Mouse (Mus musculus) myocyte (in vitro differentiated cells): ENCODE measurements at regions not wholly inside any gene's neighbourhood (a gene's known extent, or its start where the extent isn't known, plus 50 kb on each side); places are given as distances from the start of the nearest gene placed in this dataset.

Experiments used
- H3K27me3 ChIP-seq: one replicate; pipeline ENCODE4 v1.6.1; 2011; ENCODE audit not compliant: control insufficient read depth, insufficient read depth, insufficient read length
- H3K36me3 ChIP-seq: one replicate; pipeline ENCODE4 v1.6.1; 2011; ENCODE audit not compliant: control insufficient read depth, insufficient read depth
- H3K4me2 ChIP-seq: one replicate; pipeline ENCODE4 v1.6.1; 2011; ENCODE audit warnings: low read depth, control low read depth
- H3K4me3 ChIP-seq: one replicate; pipeline ENCODE4 v1.5.1; 2011; ENCODE audit warnings: mild to moderate bottlenecking, control low read depth, moderate library complexity
- H3K79me2 ChIP-seq: one replicate; pipeline ENCODE4 v1.6.1; 2011; ENCODE audit not compliant: control insufficient read depth, insufficient read depth
- H3ac ChIP-seq: one replicate; pipeline ENCODE4 v1.6.1; 2011; ENCODE audit not compliant: control insufficient read depth, insufficient read length
- CEBPB ChIP-seq: IDR thresholded peaks from 2 replicates; pipeline ENCODE4 v1.6.1; 2011; ENCODE audit warnings: mild to moderate bottlenecking, moderate library complexity; ENCODE audit not compliant: poor library complexity, insufficient read depth, severe bottlenecking
- E2F4 ChIP-seq: IDR thresholded peaks from one replicate; pipeline ENCODE4 v1.6.1; 2011; ENCODE audit warnings: mild to moderate bottlenecking, control low read depth, moderate library complexity; ENCODE audit not compliant: insufficient read depth
- MAX ChIP-seq: IDR thresholded peaks from one replicate; pipeline ENCODE4 v1.6.1; 2011; ENCODE audit warnings: low read depth, mild to moderate bottlenecking, control low read depth
- MYOD1 ChIP-seq, 3 experiments: IDR thresholded peaks; one replicate each; pipeline ENCODE4 v1.6.1; 2011; ENCODE audit warnings: control low read depth in 2 of 3, low read depth in 2 of 3, mild to moderate bottlenecking in 2 of 3, moderate library complexity in 1 of 3; ENCODE audit not compliant: insufficient read length in 2 of 3, control insufficient read depth in 1 of 3
- MYOG ChIP-seq, 3 experiments: IDR thresholded peaks; one replicate each; pipeline ENCODE4 v1.6.1; 2011; ENCODE audit warnings: control low read depth in 2 of 3, low read depth in 2 of 3, mild to moderate bottlenecking in 2 of 3; ENCODE audit not compliant: insufficient read length in 2 of 3, control insufficient read depth in 1 of 3, insufficient read depth in 1 of 3
- POLR2A ChIP-seq: IDR thresholded peaks from one replicate; pipeline ENCODE4 v1.6.1; 2011; ENCODE audit warnings: low read depth, mild to moderate bottlenecking, control low read depth, moderate library complexity; ENCODE audit not compliant: insufficient read length
- POLR2AphosphoS2 ChIP-seq: IDR thresholded peaks from one replicate; pipeline ENCODE4 v1.6.1; 2011; ENCODE audit warnings: low read depth, control low read depth; ENCODE audit not compliant: insufficient read length
- REST ChIP-seq: IDR thresholded peaks from one replicate; pipeline ENCODE4 v1.6.1; 2011; ENCODE audit warnings: mild to moderate bottlenecking, control low read depth, moderate library complexity; ENCODE audit not compliant: insufficient read depth, insufficient read length
- SRF ChIP-seq: IDR thresholded peaks from one replicate; pipeline ENCODE4 v1.6.1; 2011; ENCODE audit warnings: low read depth; ENCODE audit not compliant: control insufficient read depth, insufficient read length
- TCF12 ChIP-seq: IDR thresholded peaks from one replicate; pipeline ENCODE4 v1.6.1; 2011; ENCODE audit warnings: mild to moderate bottlenecking, control low read depth; ENCODE audit not compliant: poor library complexity, insufficient read depth, severe bottlenecking
- TCF3 ChIP-seq: IDR thresholded peaks from one replicate; pipeline ENCODE4 v1.6.1; 2011; ENCODE audit warnings: low read depth, control low read depth; ENCODE audit not compliant: insufficient read length
- USF1 ChIP-seq: IDR thresholded peaks from one replicate; pipeline ENCODE4 v1.6.1; 2011; ENCODE audit warnings: low read depth, mild to moderate bottlenecking, control low read depth, moderate library complexity

DNA sequence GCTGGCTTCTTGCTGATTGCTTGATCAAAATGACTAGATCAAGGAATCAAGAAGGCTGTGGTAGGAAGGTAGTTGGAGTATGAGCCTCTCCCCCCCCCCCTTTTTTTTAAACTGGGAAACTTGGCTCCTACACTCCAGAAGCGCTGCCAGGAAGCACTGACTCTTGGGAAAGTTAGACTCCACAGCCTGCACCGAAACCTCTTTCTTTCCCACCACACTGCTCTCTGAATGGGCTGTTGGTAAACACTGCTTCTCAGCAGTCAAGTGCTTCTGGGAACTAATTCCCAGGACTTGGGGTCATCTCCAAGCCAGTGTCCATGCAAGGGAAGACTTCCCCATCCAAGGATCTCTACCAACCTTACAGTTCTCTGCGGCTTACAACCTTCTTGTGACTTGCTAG is 73.2 kb downstream of the Dad1 start:
- Histone ChIP-seq H3K4me2 (no peak overlapping the region), H3K4me3 (no peak overlapping the region), H3K27me3 (no peaks in the 10 kb centered on the region), H3K79me2 (no peaks in the 10 kb centered on the region), H3ac (no peak overlapping the region), H3K36me3 (no peaks in the 10 kb centered on the region)
- TF ChIP-seq E2F4 (no peak), USF1 (no peak), CEBPB (no peak), MAX (no peak), TCF3 (no peak), MYOD1 (IDR thresholded peaks at IDR 0.05; ENCODE audit: control insufficient read depth in 1 of 3, insufficient read length in 2 of 3, low read depth in 2 of 3) (no peak), REST (no peak), SRF (no peak), MYOG (IDR thresholded peaks at IDR 0.05; ENCODE audit: control insufficient read depth in 1 of 3, insufficient read depth in 1 of 3, insufficient read length in 2 of 3, low read depth in 2 of 3) (no peak), POLR2A (no peak), POLR2AphosphoS2 (no peak), TCF12 (no peak)

DNA sequence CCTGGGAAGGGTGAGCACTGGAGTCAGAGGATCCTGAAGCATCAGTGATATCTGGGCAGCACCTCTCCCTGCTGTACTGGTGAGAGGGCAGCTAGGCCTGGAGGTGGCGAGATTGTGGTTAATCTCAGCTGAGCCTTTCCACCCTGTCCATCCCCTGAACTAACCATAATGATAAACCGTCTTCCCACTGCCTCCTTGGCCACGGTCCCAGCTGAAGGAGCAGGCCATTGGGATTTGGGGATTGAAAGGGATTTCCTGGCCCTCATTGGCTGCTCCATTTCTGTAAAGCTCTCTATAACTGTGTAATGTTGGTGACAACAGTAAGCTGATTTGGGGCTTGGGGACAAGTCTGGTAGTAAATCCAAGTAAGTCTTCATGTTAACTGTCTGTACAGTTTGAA is 73.6 kb downstream of the Dad1 start:
- Histone ChIP-seq H3K4me3 (no peak overlapping the region), H3K79me2 (no peaks in the 10 kb centered on the region), H3K4me2 (no peak overlapping the region), H3ac (no peak overlapping the region), H3K27me3 (no peaks in the 10 kb centered on the region), H3K36me3 (no peaks in the 10 kb centered on the region)
- no peak for TF ChIP-seq MAX
- TF ChIP-seq POLR2AphosphoS2 = no peak
- TF ChIP-seq REST = no peak
- TF ChIP-seq E2F4 = no peak
- TF ChIP-seq TCF3 = no peak
- no peak for TF ChIP-seq USF1
- no peak for TF ChIP-seq SRF
- no peak for TF ChIP-seq TCF12
- TF ChIP-seq POLR2A = no peak
- TF ChIP-seq MYOD1 (IDR thresholded peaks at IDR 0.05; ENCODE audit: control insufficient read depth in 1 of 3, insufficient read length in 2 of 3, low read depth in 2 of 3) = no peak
- no peak for TF ChIP-seq CEBPB
- no peak for TF ChIP-seq MYOG (IDR thresholded peaks at IDR 0.05; ENCODE audit: control insufficient read depth in 1 of 3, insufficient read depth in 1 of 3, insufficient read length in 2 of 3, low read depth in 2 of 3)

DNA sequence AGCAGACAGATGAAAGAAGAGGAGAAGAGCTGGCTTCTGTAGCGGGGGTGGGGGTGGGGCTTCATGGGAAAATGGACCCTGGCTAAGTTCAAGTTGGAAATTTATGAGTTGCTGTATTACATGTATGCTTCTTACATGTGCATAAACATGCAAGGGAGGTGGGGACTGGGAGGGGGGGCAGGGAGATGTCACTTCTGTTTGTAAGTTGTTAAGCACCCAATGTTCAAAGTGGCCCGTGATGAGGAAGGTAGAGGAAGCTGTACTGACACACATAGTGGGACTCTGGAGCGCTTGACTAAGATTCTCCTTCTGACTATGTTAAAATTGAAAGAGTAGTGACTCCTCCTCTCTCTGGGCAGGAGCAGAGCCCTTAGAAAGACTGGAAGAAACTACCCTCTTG is 75.0 kb downstream of the Dad1 start:
- Histone ChIP-seq H3K4me3 (no peak overlapping the region), H3K79me2 (no peaks in the 10 kb centered on the region), H3ac (no peak overlapping the region), H3K27me3 (no peaks in the 10 kb centered on the region), H3K4me2 (no peak overlapping the region), H3K36me3 (no peaks in the 10 kb centered on the region)
- TF ChIP-seq REST = no peak
- no peak for TF ChIP-seq E2F4
- TF ChIP-seq SRF = no peak
- TF ChIP-seq CEBPB = no peak
- no peak for TF ChIP-seq USF1
- TF ChIP-seq TCF12 = no peak
- TF ChIP-seq POLR2A = no peak

DNA sequence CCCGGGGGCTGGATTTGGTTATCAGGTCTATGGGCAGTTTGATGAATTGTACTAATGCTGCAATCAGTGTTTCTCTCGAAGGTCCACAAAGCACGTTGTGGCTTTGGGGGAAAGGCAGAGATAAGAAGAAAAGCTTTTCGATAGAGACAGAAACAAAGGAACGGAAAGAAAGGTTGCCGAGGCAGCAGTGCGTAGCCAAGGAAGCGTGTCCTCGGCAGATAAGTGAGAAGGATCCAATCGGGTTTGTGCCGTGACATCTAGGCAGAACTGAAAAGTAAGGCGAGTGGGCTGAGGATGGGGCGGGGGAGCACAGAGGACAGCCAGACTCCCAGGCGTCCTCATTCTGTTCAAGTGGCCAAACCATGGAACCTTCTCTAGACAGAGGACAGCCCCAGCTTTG is 77.4 kb downstream of the Dad1 start:
- Histone ChIP-seq H3K4me3 (no peak overlapping the region), H3ac (no peak overlapping the region), H3K36me3 (no peaks in the 10 kb centered on the region), H3K27me3 (no peaks in the 10 kb centered on the region), H3K4me2 (no peak overlapping the region), H3K79me2 (no peaks in the 10 kb centered on the region)
- TF ChIP-seq POLR2A (no peak), MYOD1 (IDR thresholded peaks at IDR 0.05; ENCODE audit: control insufficient read depth in 1 of 3, insufficient read length in 2 of 3, low read depth in 2 of 3) (no peak), TCF3 (no peak), MAX (no peak), E2F4 (no peak), MYOG (IDR thresholded peaks at IDR 0.05; ENCODE audit: control insufficient read depth in 1 of 3, insufficient read depth in 1 of 3, insufficient read length in 2 of 3, low read depth in 2 of 3) (no peak), POLR2AphosphoS2 (no peak), TCF12 (no peak), CEBPB (no peak), SRF (no peak), REST (no peak), USF1 (no peak)

DNA sequence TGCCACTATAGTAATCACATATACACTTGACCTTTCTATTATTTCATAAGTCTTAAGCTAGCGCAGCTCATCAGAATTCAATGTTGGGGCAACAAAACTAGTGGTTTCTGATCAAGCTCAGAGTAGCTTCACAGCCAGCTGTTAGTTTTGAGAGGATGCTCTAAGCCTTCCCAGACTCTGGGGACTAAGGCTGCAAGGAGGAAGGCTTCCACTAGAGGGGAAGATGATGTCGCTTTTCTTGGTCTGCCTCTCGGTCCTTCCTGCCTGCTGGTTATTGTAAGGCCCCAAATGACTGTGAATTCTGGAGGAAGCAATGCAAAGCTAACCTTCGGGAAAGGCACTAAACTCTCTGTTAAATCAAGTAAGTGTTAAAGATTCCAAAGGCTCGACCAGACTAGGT is 78.4 kb downstream of the Dad1 start:
- Histone ChIP-seq H3K4me2 (no peak overlapping the region), H3K79me2 (no peaks in the 10 kb centered on the region), H3ac (no peak overlapping the region), H3K4me3 (no peak overlapping the region), H3K36me3 (no peaks in the 10 kb centered on the region), H3K27me3 (no peaks in the 10 kb centered on the region)
- TF ChIP-seq E2F4 = no peak
- TF ChIP-seq MAX = no peak
- no peak for TF ChIP-seq TCF3
- TF ChIP-seq MYOG (IDR thresholded peaks at IDR 0.05; ENCODE audit: control insufficient read depth in 1 of 3, insufficient read depth in 1 of 3, insufficient read length in 2 of 3, low read depth in 2 of 3) = no peak
- TF ChIP-seq CEBPB = no peak
- no peak for TF ChIP-seq SRF
